Mouse (Mus musculus): Measurements from ENCODE around the gene Eif3k.

Gene Eif3k

GRCm38 (mm10) chr7:28959505-28960045 lies 22.1 kb downstream of the Eif3k start:
- DNase-seq (ENCODE audit: low read depth, low spot score), result no peak

- DNase-seq (ENCODE audit: low read depth, low spot score), result no peak
These were observed 22.9 kb downstream of the Eif3k start for GRCm38 (mm10) chr7:28958770-28959169.

GRCm38 (mm10) chr7:28957997-28958725 lies 23.5 kb downstream of the Eif3k start:
- no peak for DNase-seq (ENCODE audit: low read depth, low spot score)

GRCm38 (mm10) chr7:28957286-28957685 lies 24.4 kb downstream of the Eif3k start:
- no peak for DNase-seq (ENCODE audit: low read depth, low spot score)

GRCm38 (mm10) chr7:28956270-28956669 lies 25.4 kb downstream of the Eif3k start:
- no peak for DNase-seq (ENCODE audit: low read depth, low spot score)

GRCm38 (mm10) chr7:28955295-28955897 lies 26.3 kb downstream of the Eif3k start:
- peak; percentile 63 for DNase-seq (ENCODE audit: low read depth, low spot score)

- DNase-seq (ENCODE audit: low read depth, low spot score), result peak; percentile 46
These were observed 26.9 kb downstream of the Eif3k start for GRCm38 (mm10) chr7:28954773-28955172.

GRCm38 (mm10) chr7:28953476-28954376 lies 27.9 kb downstream of the Eif3k start:
- DNase-seq (ENCODE audit: low read depth, low spot score), result no peak

GRCm38 (mm10) chr7:28952786-28953185 lies 28.9 kb downstream of the Eif3k start:
- peak; percentile 96 for DNase-seq (ENCODE audit: low read depth, low spot score)

GRCm38 (mm10) chr7:28951764-28952163 lies 29.9 kb downstream of the Eif3k start:
- peak; percentile 69 for DNase-seq (ENCODE audit: low read depth, low spot score)

- no peak for DNase-seq (ENCODE audit: low read depth, low spot score)
These were observed 31.2 kb downstream of the Eif3k start for GRCm38 (mm10) chr7:28950346-28951037.

GRCm38 (mm10) chr7:28949298-28949697 lies 32.4 kb downstream of the Eif3k start:
- no peak for DNase-seq (ENCODE audit: low read depth, low spot score)

GRCm38 (mm10) chr7:28948746-28949145 lies 32.9 kb downstream of the Eif3k start:
- no peak for DNase-seq (ENCODE audit: low read depth, low spot score)

- peak; percentile 80 for DNase-seq (ENCODE audit: low read depth, low spot score)
These were observed 35.4 kb downstream of the Eif3k start for GRCm38 (mm10) chr7:28946271-28946610.

GRCm38 (mm10) chr7:28945416-28946270 lies 36.0 kb downstream of the Eif3k start:
- DNase-seq (ENCODE audit: low read depth, low spot score), result no peak

GRCm38 (mm10) chr7:28944756-28945415 lies 36.8 kb downstream of the Eif3k start:
- no peak for DNase-seq (ENCODE audit: low read depth, low spot score)

GRCm38 (mm10) chr7:28943451-28944180 lies 38.0 kb downstream of the Eif3k start:
- peak; percentile 59 for DNase-seq (ENCODE audit: low read depth, low spot score)

- DNase-seq (ENCODE audit: low read depth, low spot score), result no peak
These were observed 40.1 kb downstream of the Eif3k start for GRCm38 (mm10) chr7:28941542-28941941.

GRCm38 (mm10) chr7:28941129-28941528 lies 40.5 kb downstream of the Eif3k start:
- no peak for DNase-seq (ENCODE audit: low read depth, low spot score)
